ENCODE assay signal across 11 mouse cellular contexts in genomic region chr10:110938841-110939549, GRCm38 (mm10). TPM values are rescaled to one million over a fixed set of nuclear protein-coding genes. Genes with fewer than 3 reads are reported as not detected.
DNase-seq lines count a peak whose midpoint lies in the region; ATAC-seq and TF ChIP-seq lines count a peak whose summit lies in the region.
"Had no signal": no experiment of that assay in that cellular context is flagged by ENCODE, and none has a peak within 500 bp of the region (broad histone marks: within the 10 kb centered on the region; RNA-seq: fewer than 3 reads in every experiment).

No protein-coding gene starts in this region.

- no peaks in the 10 kb centered on the region for H3K9me3 ChIP-seq in hindbrain, embryonic 13.5 days
- H3K9me3 ChIP-seq in hindbrain, embryonic 11.5 days (ENCODE audit: control insufficient read depth, low read length), result no peaks in the 10 kb centered on the region
- H3K9me3 ChIP-seq: G1E; liver, embryonic 15.5 days had no signal

- H3K36me3 ChIP-seq in hindbrain, embryonic 13.5 days, result peaks cover 39% of the 10 kb centered on the region
- 0 out of 2 replicates have a peak, but pooled peaks cover 3% of the 10 kb centered on the region for H3K36me3 ChIP-seq in hindbrain, embryonic 11.5 days (ENCODE audit: control insufficient read depth, insufficient read depth, low read length)

- peak; percentile 30; the same call in 1 of the 2 replicates for ATAC-seq in hindbrain, embryonic 13.5 days (ENCODE audit: low FRiP score)
- ATAC-seq in hindbrain, embryonic 11.5 days (ENCODE audit: low FRiP score), result no peak

- DNase-seq in hindbrain, embryonic 11.5 days (ENCODE audit: low spot score), result no peak
- peak; percentile 73 to 81 for DNase-seq in cerebellum, adult 2 months
- peak; percentile 53 to 68 for DNase-seq in frontal cortex, postnatal 36 days (ENCODE audit: low spot score in 2 of 2)
- peak; percentile 78 for DNase-seq in left cerebral cortex, postnatal 4 days
- no peak for DNase-seq in ovary, postnatal 36 days (ENCODE audit: low spot score)
- no peak for DNase-seq in adrenal gland, postnatal 25 days
- DNase-seq in ovary, postnatal 14 days (ENCODE audit: low spot score), result no peak
- DNase-seq: kidney, adult 2 months had no signal

- WGBS in hindbrain, embryonic 13.5 days, result 87% methylated on average over 19 of the region's 19 CpGs
- WGBS in hindbrain, embryonic 11.5 days, result 87% methylated on average over 19 of the region's 19 CpGs
- 20% methylated on average over 19 of the region's 19 CpGs for WGBS in cerebellum, adult 2 months

- H3K9ac ChIP-seq in hindbrain, embryonic 13.5 days, result no peak overlapping the region
- no peak overlapping the region for H3K9ac ChIP-seq in hindbrain, embryonic 11.5 days (ENCODE audit: low read depth, low read length)
- H3K9ac ChIP-seq: liver, embryonic 15.5 days had no signal

- TF ChIP-seq POLR2A in cerebellum, adult 2 months (IDR thresholded peaks at IDR 0.05; ENCODE audit: borderline replicate concordance, insufficient read depth, low read length), result no peak

- H3K4me2 ChIP-seq in hindbrain, embryonic 13.5 days, result no peak overlapping the region
- no peak overlapping the region for H3K4me2 ChIP-seq in hindbrain, embryonic 11.5 days (replicated peaks; ENCODE audit: low read depth, low read length)
- H3K4me2 ChIP-seq: liver, embryonic 15.5 days had no signal

- no peak for TF ChIP-seq CTCF in cerebellum, adult 2 months (IDR thresholded peaks at IDR 0.05; ENCODE audit: borderline replicate concordance, insufficient read depth, low read depth, low read length)

- intact Hi-C loops in left cerebral cortex, postnatal 4 days (cut with DNase I), result no loop called here

- no peak overlapping the region for H3K27ac ChIP-seq in hindbrain, embryonic 13.5 days
- no peak overlapping the region for H3K27ac ChIP-seq in hindbrain, embryonic 11.5 days (ENCODE audit: low read depth, low read length)
- H3K27ac ChIP-seq in cerebellum, adult 2 months (ENCODE audit: insufficient read depth, low read length), result no peak overlapping the region
- H3K27ac ChIP-seq: liver, embryonic 15.5 days had no signal

- H3K27me3 ChIP-seq in hindbrain, embryonic 13.5 days, result no peaks in the 10 kb centered on the region
- H3K27me3 ChIP-seq in hindbrain, embryonic 11.5 days (ENCODE audit: control insufficient read depth, insufficient read depth, low read length), result no peaks in the 10 kb centered on the region
- no peaks in the 10 kb centered on the region for H3K27me3 ChIP-seq in cerebellum, adult 2 months (ENCODE audit: control insufficient read depth, insufficient read depth, low read length)
- H3K27me3 ChIP-seq: liver, embryonic 15.5 days had no signal

- H3K4me1 ChIP-seq in hindbrain, embryonic 13.5 days (replicated peaks), result no peaks in the 10 kb centered on the region
- H3K4me1 ChIP-seq in hindbrain, embryonic 11.5 days (replicated peaks; ENCODE audit: control insufficient read depth, insufficient read depth, low read length), result no peaks in the 10 kb centered on the region
- H3K4me1 ChIP-seq in cerebellum, adult 2 months (ENCODE audit: control insufficient read depth, insufficient read depth, low read length), result peaks cover 12% of the 10 kb centered on the region; the same call in 1 of the 2 replicates

- no peak overlapping the region for H3K4me3 ChIP-seq in hindbrain, embryonic 13.5 days
- H3K4me3 ChIP-seq in hindbrain, embryonic 11.5 days (ENCODE audit: low read depth, low read length), result no peak overlapping the region
- no peak overlapping the region for H3K4me3 ChIP-seq in cerebellum, adult 2 months (replicated peaks; ENCODE audit: insufficient read depth, low read depth, low read length)
- H3K4me3 ChIP-seq: liver, embryonic 15.5 days had no signal

RNA-seq across cellular contexts. Expression of gene Csrp2, which starts 19.4 kb away (rescaled TPM):
- 154 and 156 TPM in 2 replicates for polyA plus RNA-seq in hindbrain, embryonic 13.5 days (2015; fragmentation: Nextera tagmentation; extraction: Ambion mirVana)
- 150 and 156 TPM in 2 replicates for polyA plus RNA-seq in hindbrain, embryonic 11.5 days (2014; fragmentation: Nextera tagmentation; extraction: Ambion mirVana)
- 14.1 and 14.3 TPM in 2 replicates for polyA plus RNA-seq in cerebellum, adult 2 months (2012; rRNA removed)
- total RNA-seq in left cerebral cortex, postnatal 4 days (2021), result 100 to 1,000 TPM; 131 to 148 TPM
- total RNA-seq in adrenal gland, postnatal 25 days (2021), result 219 and 236 TPM in 2 replicates
- polyA plus RNA-seq: G1E had no signal

Comparison
In these comparisons a context has a peak if more than half of its experiments do, and no peak if none do; other contexts are left out.
1. DNase-seq: peak in cerebellum, adult 2 months (2 of 2), frontal cortex, postnatal 36 days (2 of 2) and left cerebral cortex, postnatal 4 days (single experiment); none in hindbrain, embryonic 11.5 days (single experiment), ovary, postnatal 36 days (single experiment), adrenal gland, postnatal 25 days (single experiment) and ovary, postnatal 14 days (single experiment).